ENCODE assay signal across 8 mouse cellular contexts in genomic region chr15:81831136-81831825, GRCm38 (mm10). TPM values are rescaled to one million over a fixed set of nuclear protein-coding genes. Genes with fewer than 3 reads are reported as not detected.
A peak's percentile ranks its signal among the peaks of the same experiment; 100 is the strongest.
DNase-seq lines count a peak whose midpoint lies in the region; ATAC-seq lines count a peak whose summit lies in the region.

No protein-coding gene starts in this region.

- no peaks in the 10 kb centered on the region for H3K9me3 ChIP-seq in hindbrain, embryonic 11.5 days (ENCODE audit: control insufficient read depth, low read length)
- H3K9me3 ChIP-seq in lung, embryonic 16.5 days (ENCODE audit: control insufficient read depth, low read length) = no peaks in the 10 kb centered on the region

- peak; percentile 85 for DNase-seq in Muller cell, postnatal 12 days (ENCODE audit: inconsistent ontology term)
- DNase-seq in cerebellum, adult 9-10 months = peak; percentile 95
- peak; percentile 72 to 92 for DNase-seq in frontal cortex, adult 2 months (ENCODE audit: extremely low spot score in 1 of 2, low spot score in 1 of 2)
- DNase-seq in hindbrain, embryonic 11.5 days (ENCODE audit: low spot score) = peak; percentile 95
- peak; percentile 90 for DNase-seq in layer of hippocampus, adult 9-11 months
- peak; percentile 70 for DNase-seq in ovary, postnatal 10 days (ENCODE audit: low spot score)
- peak; percentile 89 for DNase-seq in thymus, postnatal 0 days (ENCODE audit: low spot score)

- WGBS in hindbrain, embryonic 11.5 days = 13% methylated on average over 24 of the region's 24 CpGs
- WGBS in lung, embryonic 16.5 days = 12% methylated on average over 24 of the region's 24 CpGs

- no peak overlapping the region for H3K4me3 ChIP-seq in hindbrain, embryonic 11.5 days (ENCODE audit: low read depth, low read length)
- H3K4me3 ChIP-seq in lung, embryonic 16.5 days (ENCODE audit: low read length) = no peak overlapping the region

- H3K36me3 ChIP-seq in hindbrain, embryonic 11.5 days (ENCODE audit: control insufficient read depth, insufficient read depth, low read length) = no peaks in the 10 kb centered on the region
- H3K36me3 ChIP-seq in lung, embryonic 16.5 days (ENCODE audit: control insufficient read depth, insufficient read depth, low read length) = no peaks in the 10 kb centered on the region; the same call in 1 of the 2 replicates

- 0 out of 2 replicates have a peak overlapping the region, but pooled peaks have one; percentile 21 for H3K27ac ChIP-seq in hindbrain, embryonic 11.5 days (ENCODE audit: low read depth, low read length)
- H3K27ac ChIP-seq in lung, embryonic 16.5 days (ENCODE audit: low read length) = peak overlapping the region; percentile 42; the same call in 1 of the 2 replicates

- peak; percentile 85 for ATAC-seq in hindbrain, embryonic 11.5 days (ENCODE audit: low FRiP score)
- peak; percentile 92 for ATAC-seq in lung, embryonic 16.5 days (ENCODE audit: low read depth)

- H3K27me3 ChIP-seq in hindbrain, embryonic 11.5 days (ENCODE audit: control insufficient read depth, insufficient read depth, low read length) = peaks cover 1% of the 10 kb centered on the region; the same call in 1 of the 2 replicates
- no peaks in the 10 kb centered on the region for H3K27me3 ChIP-seq in lung, embryonic 16.5 days (ENCODE audit: control insufficient read depth, insufficient read depth, low read depth, low read length)

- peaks cover 2% of the 10 kb centered on the region for H3K4me1 ChIP-seq in hindbrain, embryonic 11.5 days (replicated peaks; ENCODE audit: control insufficient read depth, insufficient read depth, low read length)
- H3K4me1 ChIP-seq in lung, embryonic 16.5 days (replicated peaks; ENCODE audit: control insufficient read depth, insufficient read depth, low read length) = peaks cover 15% of the 10 kb centered on the region

- H3K4me2 ChIP-seq in hindbrain, embryonic 11.5 days (replicated peaks; ENCODE audit: low read depth, low read length) = no peak overlapping the region
- H3K4me2 ChIP-seq in lung, embryonic 16.5 days (ENCODE audit: low read depth, low read length) = peak overlapping the region; percentile 34

- H3K9ac ChIP-seq in hindbrain, embryonic 11.5 days (ENCODE audit: low read depth, low read length) = no peak overlapping the region
- H3K9ac ChIP-seq in lung, embryonic 16.5 days (ENCODE audit: low read length) = peak overlapping the region; percentile 24

RNA-seq across cellular contexts. Expression of gene Tob2, which starts 27.3 kb away (rescaled TPM):
- polyA plus RNA-seq in frontal cortex, adult 2 months (2012; rRNA removed) = 21.1 and 22.6 TPM in 2 replicates
- polyA plus RNA-seq in hindbrain, embryonic 11.5 days (2014; fragmentation: Nextera tagmentation; extraction: Ambion mirVana) = 10.5 and 12.5 TPM in 2 replicates
- polyA plus RNA-seq in lung, embryonic 16.5 days (2015; fragmentation: Nextera tagmentation; extraction: Ambion mirVana) = 32.3 and 36.0 TPM in 2 replicates
- polyA plus RNA-seq in thymus, postnatal 0 days (2015; fragmentation: Nextera tagmentation; extraction: Ambion mirVana) = 28.8 TPM in 2 replicates

RNA-seq across cellular contexts. Expression of gene Tef, which starts 29.1 kb away (rescaled TPM):
- polyA plus RNA-seq in frontal cortex, adult 2 months (2012; rRNA removed) = 245 and 256 TPM in 2 replicates
- 12.0 and 12.4 TPM in 2 replicates for polyA plus RNA-seq in hindbrain, embryonic 11.5 days (2014; fragmentation: Nextera tagmentation; extraction: Ambion mirVana)
- polyA plus RNA-seq in lung, embryonic 16.5 days (2015; fragmentation: Nextera tagmentation; extraction: Ambion mirVana) = 32.4 and 39.8 TPM in 2 replicates
- 12.3 and 14.8 TPM in 2 replicates for polyA plus RNA-seq in thymus, postnatal 0 days (2015; fragmentation: Nextera tagmentation; extraction: Ambion mirVana)

RNA-seq across cellular contexts. Expression of gene Phf5a, which starts 40.4 kb away (rescaled TPM):
- polyA plus RNA-seq in frontal cortex, adult 2 months (2012; rRNA removed) = 47.0 and 53.8 TPM in 2 replicates
- polyA plus RNA-seq in hindbrain, embryonic 11.5 days (2014; fragmentation: Nextera tagmentation; extraction: Ambion mirVana) = 184 and 186 TPM in 2 replicates
- 146 and 148 TPM in 2 replicates for polyA plus RNA-seq in lung, embryonic 16.5 days (2015; fragmentation: Nextera tagmentation; extraction: Ambion mirVana)
- 154 and 161 TPM in 2 replicates for polyA plus RNA-seq in thymus, postnatal 0 days (2015; fragmentation: Nextera tagmentation; extraction: Ambion mirVana)

RNA-seq across cellular contexts. Expression of gene Aco2, which starts 40.8 kb away (rescaled TPM):
- polyA plus RNA-seq in frontal cortex, adult 2 months (2012; rRNA removed) = 534 and 538 TPM in 2 replicates
- polyA plus RNA-seq in hindbrain, embryonic 11.5 days (2014; fragmentation: Nextera tagmentation; extraction: Ambion mirVana) = 155 and 169 TPM in 2 replicates
- 171 and 180 TPM in 2 replicates for polyA plus RNA-seq in lung, embryonic 16.5 days (2015; fragmentation: Nextera tagmentation; extraction: Ambion mirVana)
- polyA plus RNA-seq in thymus, postnatal 0 days (2015; fragmentation: Nextera tagmentation; extraction: Ambion mirVana) = 126 and 136 TPM in 2 replicates
